Mouse (Mus musculus) testis, adult 2 months (tissue): ENCODE results near the gene Plac9a.

Experiments used
- CTCF ChIP-seq: fragments of 200-500 bp; IDR thresholded peaks from 2 replicates; pipeline ENCODE4 v1.5.1; 2012; ENCODE audit warnings: low read depth, mild to moderate bottlenecking, inconsistent platforms, low read length, moderate library complexity; ENCODE audit not compliant: control insufficient read depth, insufficient read depth, insufficient replicate concordance
- POLR2A ChIP-seq: fragments of 200-500 bp; IDR thresholded peaks from 2 replicates; pipeline ENCODE4 v1.6.1; 2012; ENCODE audit warnings: low read depth, mild to moderate bottlenecking, inconsistent platforms, low read length, moderate library complexity; ENCODE audit not compliant: control insufficient read depth

GRCm38 (mm10) chr14:25841579-25841978 lies 61.3 kb downstream of the Plac9a start:
- TF ChIP-seq CTCF (no peak), POLR2A (no peak)
